Mouse (Mus musculus) testis, postnatal 10 days (tissue): ENCODE measurements around the gene Atg7.

ENCODE experiments used
- DNase-seq: peaks from one replicate; pipeline ENCODE4 v3.0.0; 2021; ENCODE audit warnings: low spot score

Gene Atg7

DNA sequence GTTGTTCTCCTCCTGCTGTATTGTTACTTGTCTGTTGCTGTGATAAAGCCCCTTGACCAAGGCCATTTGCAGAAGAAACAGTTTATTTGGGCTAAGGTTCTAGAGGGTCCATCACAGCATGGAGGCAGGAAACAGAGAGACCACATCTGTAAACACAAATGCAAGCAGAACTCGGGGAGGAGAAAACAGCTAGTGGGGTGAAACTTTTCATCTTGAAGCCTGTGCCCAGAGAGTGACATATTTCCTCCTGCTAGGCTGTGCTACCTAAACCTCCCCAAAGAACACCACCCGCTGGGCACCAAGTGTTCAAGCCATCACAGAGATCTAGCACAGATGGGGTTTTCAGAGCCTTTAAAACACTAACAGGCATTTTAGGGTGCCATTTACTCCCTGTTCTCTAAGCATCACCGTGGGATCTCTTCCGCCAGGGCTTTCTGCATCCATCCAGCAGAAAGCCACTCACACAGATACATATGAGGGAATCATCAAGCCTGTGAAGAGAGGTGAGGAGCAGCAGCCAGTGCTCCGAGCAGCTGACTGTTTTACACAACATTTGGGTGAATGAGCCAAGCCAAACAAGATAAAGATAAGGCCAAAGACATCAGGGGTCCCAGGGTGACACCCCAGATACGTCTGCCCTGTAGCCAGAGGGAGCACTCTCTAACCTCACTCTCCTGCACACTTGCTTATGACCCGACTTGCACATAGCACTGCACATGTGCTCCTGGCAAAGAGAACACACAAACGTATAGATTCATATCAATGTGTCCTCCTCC lies 262.5 kb downstream of the Atg7 start:
- DNase-seq = no peak

DNA sequence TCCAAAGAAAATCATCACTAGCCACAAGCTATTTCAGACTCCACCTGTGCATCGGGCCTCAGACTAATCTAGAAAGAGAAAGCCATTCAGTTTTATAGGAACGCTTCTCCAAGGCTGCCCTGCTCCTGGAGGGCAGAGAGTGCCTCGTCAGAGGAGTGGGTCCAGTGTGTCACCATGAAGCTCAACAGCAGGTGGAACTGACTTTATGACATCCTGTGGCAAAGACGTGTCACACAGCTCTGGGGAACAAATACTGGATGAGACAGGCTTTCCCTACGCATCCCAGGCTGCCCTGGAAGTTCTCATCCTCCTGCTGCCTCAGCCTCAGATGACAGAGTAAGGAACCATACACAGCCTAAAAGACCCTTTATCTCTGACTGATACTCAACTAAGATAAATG lies 263.3 kb downstream of the Atg7 start:
- no peak for DNase-seq

DNA sequence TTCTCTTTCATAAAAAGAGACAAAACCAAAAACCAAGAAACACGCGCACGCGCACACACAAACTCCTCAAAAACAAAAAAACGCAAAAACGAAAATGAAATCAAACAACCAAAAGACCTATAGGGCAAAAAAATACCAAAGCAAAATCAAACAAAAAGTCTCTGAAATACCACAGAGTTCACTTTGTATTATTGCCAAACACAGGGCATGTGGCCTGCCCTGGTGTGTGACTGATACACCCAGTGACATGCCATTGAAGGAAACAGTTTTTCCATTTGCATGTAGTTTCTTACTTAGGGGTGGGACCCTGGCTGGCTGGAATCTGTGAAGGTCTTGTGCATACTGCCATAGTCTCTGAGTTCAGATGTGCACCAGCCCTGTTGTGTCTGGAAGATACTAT lies 264.6 kb downstream of the Atg7 start:
- DNase-seq = no peak

DNA sequence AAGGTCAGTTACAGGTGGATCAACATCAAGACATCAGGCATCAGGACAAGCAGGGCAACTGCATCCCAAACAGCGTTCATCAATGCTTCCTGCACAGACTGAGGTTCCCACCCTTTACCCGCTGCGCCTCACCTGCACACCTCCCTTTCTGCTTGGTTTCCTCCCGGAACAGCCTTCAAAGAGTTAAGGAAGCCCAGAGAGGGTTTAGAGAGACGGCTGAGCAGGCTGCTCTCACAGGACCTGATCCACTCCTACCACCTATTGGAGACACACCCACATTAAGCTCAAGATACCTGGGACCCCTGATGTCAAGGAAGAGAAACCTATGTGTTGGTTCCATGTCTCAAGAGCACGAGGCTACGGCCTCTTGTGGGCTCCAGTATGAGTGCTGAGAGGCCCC lies 266.9 kb downstream of the Atg7 start:
- DNase-seq = no peak
